Mouse (Mus musculus) G1E (cell line): Measurements from ENCODE around the gene Ciao2b. TPM values are rescaled to one million over a fixed set of nuclear protein-coding genes. Genes with fewer than 3 reads are reported as not detected.

Experiments
- ATAC-seq: 2 replicates; pipeline ENCODE4 v1.8.0; 2016; ENCODE audit warnings: mild to moderate bottlenecking; ENCODE audit not compliant: insufficient number of reproducible peaks, poor library complexity, low FRiP score, severe bottlenecking; ENCODE audit errors: extremely low read depth
- DNase-seq: peaks from one replicate; pipeline ENCODE4 v3.0.0; 2012; ENCODE audit warnings: low spot score
- H3K27me3 ChIP-seq: 2 replicates; pipeline ENCODE4 v1.6.1; 2012; ENCODE audit warnings: mild to moderate bottlenecking, low read length, inconsistent platforms; ENCODE audit not compliant: insufficient read depth
- H3K36me3 ChIP-seq: replicated peaks from 2 replicates; pipeline ENCODE3; 2012; ENCODE audit warnings: mild to moderate bottlenecking, inconsistent platforms
- H3K4me1 ChIP-seq: 2 replicates; pipeline ENCODE4 v1.6.1; 2012; ENCODE audit warnings: low read depth, low read length, inconsistent platforms, mixed read lengths; ENCODE audit not compliant: insufficient read depth
- H3K4me3 ChIP-seq: 2 replicates; pipeline ENCODE4 v1.5.1; 2012; ENCODE audit warnings: low read depth, mild to moderate bottlenecking, inconsistent platforms, low read length, moderate library complexity, mixed read lengths
- H3K9me3 ChIP-seq: replicated peaks from 2 replicates; pipeline ENCODE4 v1.6.1; 2012; ENCODE audit warnings: inconsistent platforms
- CTCF ChIP-seq: IDR thresholded peaks from 2 replicates; pipeline ENCODE4 v1.5.1; 2012; ENCODE audit warnings: low read depth, low read length, inconsistent platforms, mixed read lengths
- GATA1 ChIP-seq: IDR thresholded peaks from 2 replicates; pipeline ENCODE4 v1.6.1; 2012; ENCODE audit warnings: borderline replicate concordance, low read length, inconsistent platforms, mixed read lengths
- GATA2 ChIP-seq: IDR thresholded peaks from 2 replicates; pipeline ENCODE4 v1.6.1; 2012; ENCODE audit warnings: low read depth, low read length, inconsistent platforms, borderline replicate concordance
- POLR2AphosphoS5 ChIP-seq: IDR thresholded peaks from 2 replicates; pipeline ENCODE4 v1.6.1; 2012; ENCODE audit warnings: low read depth, low read length, inconsistent platforms; ENCODE audit not compliant: insufficient replicate concordance
- TAL1 ChIP-seq: conservative IDR thresholded peaks from 2 replicates; pipeline ENCODE4 v1.6.1; 2012; ENCODE audit warnings: low read depth, low read length, inconsistent platforms, mixed read lengths
- polyA plus RNA-seq: library from polyadenylated mRNA; stranded (reverse); fragments of >175 nt; gene quantifications from 2 replicates; pipeline ENCODE4 v1.2.3, GENCODE M21; 2012
- total RNA-seq, 2 experiments: library from RNA; stranded (forward) in 1 of 2; stranded (reverse) in 1 of 2; fragments of 200-1000 nt in 1 of 2; fragments of >200 nt in 1 of 2; fragmentation: Nextera tagmentation in 1 of 2; gene quantifications; 2 replicates each; pipeline ENCODE4 v1.2.3; 2014 to 2017

The Ciao2b gene
- total and polyA plus RNA-seq, 3 experiments, result 20.3 to 75.3 (median 44.4) TPM

DNA sequence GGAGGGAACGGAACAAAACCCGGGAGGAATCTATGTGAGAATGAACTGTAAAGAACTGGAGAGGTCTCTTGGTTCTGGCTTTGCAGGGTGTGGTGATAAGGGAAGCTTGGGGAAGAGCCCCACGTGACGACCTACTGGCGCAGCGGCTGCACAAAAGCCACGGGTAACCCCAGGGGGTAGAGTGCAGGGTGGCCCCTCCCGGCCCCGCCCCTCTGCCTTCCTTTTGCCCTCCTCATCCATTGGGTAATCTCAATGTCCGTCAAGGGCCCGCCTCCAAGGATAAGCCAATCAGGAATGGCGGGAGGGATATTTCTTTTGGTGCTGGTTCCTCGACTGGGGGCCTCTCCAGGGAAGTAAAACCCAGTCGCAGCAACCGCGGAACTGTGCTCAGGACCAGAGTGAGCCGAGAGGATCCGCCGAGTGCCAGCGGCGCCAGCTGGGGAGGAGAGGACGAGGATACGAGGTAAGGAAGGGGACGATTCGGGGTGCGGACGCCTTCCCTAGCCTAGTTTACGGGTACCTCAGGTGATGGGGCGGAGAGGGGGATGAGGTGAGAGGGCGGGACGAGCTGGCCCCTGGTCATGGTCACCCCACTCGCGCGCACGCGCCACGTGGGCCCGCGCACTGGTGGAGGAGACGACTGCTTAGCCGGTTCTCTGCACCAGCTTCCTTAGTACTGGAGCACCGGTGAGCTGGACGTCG is 50.5 kb downstream of the Ciao2b start, which contains the start of gene Pdp2:
TSS of gene Pdp2 (plus strand) at position 319 of the 702 bp plus-strand sequence.
- ATAC-seq (peak; percentile 93), DNase-seq (peak; percentile 97)
- TF ChIP-seq GATA1 (no peak), POLR2AphosphoS5 (no peak), GATA2 (no peak), TAL1 (no peak), CTCF (no peak)
- Histone ChIP-seq H3K9me3 (no peaks in the 10 kb centered on the region), H3K36me3 (peaks cover 36% of the 10 kb centered on the region), H3K4me1 (peaks cover 59% of the 10 kb centered on the region), H3K27me3 (no peaks in the 10 kb centered on the region), H3K4me3 (peak within 1 kb of the TSS; percentile 84)

DNA sequence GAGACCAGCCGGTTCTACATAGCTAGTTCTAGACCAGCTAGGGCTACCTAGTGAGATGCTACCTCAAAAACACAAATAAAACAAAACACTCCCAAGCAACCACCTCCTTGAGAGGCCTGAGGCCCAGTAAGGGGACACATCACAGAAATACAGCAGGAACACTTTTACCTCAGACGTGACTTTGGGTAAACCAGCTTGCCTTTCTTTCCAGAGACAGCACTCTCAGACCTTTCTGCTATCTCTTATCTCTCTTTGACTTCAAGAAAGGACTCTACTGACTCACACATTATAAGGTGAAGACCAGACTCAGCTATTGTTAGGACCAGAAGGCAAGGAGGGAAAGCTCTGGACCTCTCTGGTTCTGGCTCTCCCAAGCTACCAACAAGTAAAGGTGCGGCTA is 51.5 kb downstream of the Ciao2b start:
- TF ChIP-seq CTCF (no peak), POLR2AphosphoS5 (no peak), GATA2 (no peak), TAL1 (no peak), GATA1 (no peak)
- peaks cover 29% of the 10 kb centered on the region for H3K36me3 ChIP-seq
- H3K4me3 ChIP-seq, result no peak overlapping the region
- H3K9me3 ChIP-seq, result no peaks in the 10 kb centered on the region
- DNase-seq, result no peak
- H3K4me1 ChIP-seq, result peaks cover 51% of the 10 kb centered on the region
- no peaks in the 10 kb centered on the region for H3K27me3 ChIP-seq
- ATAC-seq, result no peak

Other genes starting within 250 kb of the Ciao2b start
- not detected in 2 replicates for gene Cmtm4, start 246.2 kb downstream of the Ciao2b start, total RNA-seq (2014; fragmentation: Nextera tagmentation)
- gene Cmtm4, start 246.2 kb downstream of the Ciao2b start, total RNA-seq (2017), result under 0.01 and 0.05 TPM in 2 replicates
- not detected in 2 replicates for gene Cmtm4, start 246.2 kb downstream of the Ciao2b start, polyA plus RNA-seq
- 28.9 and 32.1 TPM in 2 replicates for gene Dync1li2, start 198.9 kb downstream of the Ciao2b start, total RNA-seq (2014; fragmentation: Nextera tagmentation)
- 43.6 and 52.5 TPM in 2 replicates for gene Dync1li2, start 198.9 kb downstream of the Ciao2b start, total RNA-seq (2017)
- 13.9 and 14.8 TPM in 2 replicates for gene Dync1li2, start 198.9 kb downstream of the Ciao2b start, polyA plus RNA-seq
- not detected in 2 replicates for gene Terb1, start 132.1 kb downstream of the Ciao2b start, total RNA-seq (2014; fragmentation: Nextera tagmentation)
- gene Terb1, start 132.1 kb downstream of the Ciao2b start, total RNA-seq (2017), result not detected in 2 replicates
- not detected in 2 replicates for gene Terb1, start 132.1 kb downstream of the Ciao2b start, polyA plus RNA-seq
- gene Nae1, start 107.3 kb downstream of the Ciao2b start, total RNA-seq (2014; fragmentation: Nextera tagmentation), result 63.1 and 90.0 TPM in 2 replicates
- 105 and 120 TPM in 2 replicates for gene Nae1, start 107.3 kb downstream of the Ciao2b start, total RNA-seq (2017)
- 4.7 and 6.4 TPM in 2 replicates for gene Nae1, start 107.3 kb downstream of the Ciao2b start, polyA plus RNA-seq
- 3.4 and 3.8 TPM in 2 replicates for gene Car7, start 107.3 kb downstream of the Ciao2b start, total RNA-seq (2014; fragmentation: Nextera tagmentation)
- 0.76 and 0.99 TPM in 2 replicates for gene Car7, start 107.3 kb downstream of the Ciao2b start, total RNA-seq (2017)
- 0.29 and 0.43 TPM in 2 replicates for gene Car7, start 107.3 kb downstream of the Ciao2b start, polyA plus RNA-seq
- 14.2 and 17.7 TPM in 2 replicates for gene Pdp2, start 50.5 kb downstream of the Ciao2b start, total RNA-seq (2014; fragmentation: Nextera tagmentation)
- gene Pdp2, start 50.5 kb downstream of the Ciao2b start, total RNA-seq (2017), result 20.4 and 22.8 TPM in 2 replicates
- gene Pdp2, start 50.5 kb downstream of the Ciao2b start, polyA plus RNA-seq, result 3.1 and 4.4 TPM in 2 replicates
- gene Cdh16, start 17.6 kb downstream of the Ciao2b start, total RNA-seq (2014; fragmentation: Nextera tagmentation), result not detected in 2 replicates
- gene Cdh16, start 17.6 kb downstream of the Ciao2b start, total RNA-seq (2017), result 0.17 and 0.22 TPM in 2 replicates
- not detected in 2 replicates for gene Cdh16, start 17.6 kb downstream of the Ciao2b start, polyA plus RNA-seq
- 4.4 and 6.8 TPM in 2 replicates for gene Rrad, start 10.6 kb downstream of the Ciao2b start, total RNA-seq (2014; fragmentation: Nextera tagmentation)
- gene Rrad, start 10.6 kb downstream of the Ciao2b start, total RNA-seq (2017), result 4.9 and 5.3 TPM in 2 replicates
- 7.2 and 7.9 TPM in 2 replicates for gene Rrad, start 10.6 kb downstream of the Ciao2b start, polyA plus RNA-seq
- not detected in 2 replicates for gene Ces2a, start 92.0 kb upstream of the Ciao2b start, total RNA-seq (2014; fragmentation: Nextera tagmentation)
- 0.17 TPM in 1 of 2 replicates, not detected in the other for gene Ces2a, start 92.0 kb upstream of the Ciao2b start, total RNA-seq (2017)
- gene Ces2a, start 92.0 kb upstream of the Ciao2b start, polyA plus RNA-seq, result not detected in 2 replicates
- not detected in 2 replicates for gene Ces2b, start 189.6 kb upstream of the Ciao2b start, total RNA-seq (2014; fragmentation: Nextera tagmentation)
- gene Ces2b, start 189.6 kb upstream of the Ciao2b start, total RNA-seq (2017), result 0.06 and 0.11 TPM in 2 replicates
- not detected in 2 replicates for gene Ces2b, start 189.6 kb upstream of the Ciao2b start, polyA plus RNA-seq
- not detected in 2 replicates for gene Ces2c, start 205.1 kb upstream of the Ciao2b start, total RNA-seq (2014; fragmentation: Nextera tagmentation)
- 0.66 TPM in 1 of 2 replicates, not detected in the other for gene Ces2c, start 205.1 kb upstream of the Ciao2b start, total RNA-seq (2017)
- gene Ces2c, start 205.1 kb upstream of the Ciao2b start, polyA plus RNA-seq, result not detected in 2 replicates